Mouse (Mus musculus) stomach, postnatal 0 days (tissue): ENCODE results near the gene Gnptab. TPM values are rescaled to one million over a fixed set of nuclear protein-coding genes. Genes with fewer than 3 reads are reported as not detected.

Source experiments
- ATAC-seq: fragments of 200-750 bp; cut with Nextera tagmentation; 2 replicates; pipeline ENCODE4 v1.8.0; 2017; ENCODE audit not compliant: low FRiP score, low TSS enrichment
- DNase-seq: peaks from one replicate; pipeline ENCODE4 v3.0.0-alpha.2; 2016; ENCODE audit warnings: low spot score
- H3K27ac ChIP-seq: fragments of 300-500 bp; sonication (generic); replicated peaks from 2 replicates; pipeline ENCODE4 v1.5.1; 2014; ENCODE audit warnings: mild to moderate bottlenecking, control low read depth
- H3K27me3 ChIP-seq: fragments of 300-500 bp; sonication (generic); 2 replicates; pipeline ENCODE4 v1.6.1; 2014; ENCODE audit warnings: low read length; ENCODE audit not compliant: control insufficient read depth, insufficient read depth
- H3K36me3 ChIP-seq: fragments of 300-500 bp; sonication (generic); 2 replicates; pipeline ENCODE4 v1.6.1; 2014; ENCODE audit warnings: low read length, mixed read lengths; ENCODE audit not compliant: control insufficient read depth, insufficient read depth
- H3K4me1 ChIP-seq: fragments of 300-500 bp; sonication (generic); replicated peaks from 2 replicates; pipeline ENCODE4 v1.6.1; 2014; ENCODE audit warnings: antibody characterized with exemption; ENCODE audit not compliant: control insufficient read depth, insufficient read depth
- H3K4me2 ChIP-seq: fragments of 300-500 bp; sonication (generic); replicated peaks from 2 replicates; pipeline ENCODE4 v1.6.1; 2014; ENCODE audit warnings: low read depth, mild to moderate bottlenecking, control low read depth, moderate library complexity
- H3K4me3 ChIP-seq: fragments of 300-500 bp; sonication (generic); 2 replicates; pipeline ENCODE4 v1.5.1; 2014; ENCODE audit warnings: low read depth, low read length, control low read depth
- H3K9ac ChIP-seq: fragments of 300-500 bp; sonication (generic); 2 replicates; pipeline ENCODE4 v1.6.1; 2014; ENCODE audit warnings: mild to moderate bottlenecking, low read length, control low read depth, mixed read lengths
- H3K9me3 ChIP-seq: fragments of 300-500 bp; sonication (generic); 2 replicates; pipeline ENCODE4 v1.6.1; 2016; ENCODE audit warnings: low read length; ENCODE audit not compliant: control insufficient read depth
- CTCF ChIP-seq: IDR thresholded peaks from 2 replicates; pipeline ENCODE4 v1.5.1; 2016; ENCODE audit warnings: antibody characterized with exemption, low read depth, mild to moderate bottlenecking, moderate library complexity
- EP300 ChIP-seq: optimal IDR thresholded peaks from 2 replicates; pipeline ENCODE3; 2016; ENCODE audit warnings: antibody characterized with exemption
- WGBS: fragments of 180-500 bp; shearing (Covaris S2); extraction: QIAGEN DNeasy Blood & Tissue Kit; methylation state at CpG from one replicate; pipeline ENCODE4 v1.1.7; 2014; 5-methylcytosine and 5-hydroxymethylcytosine counted together
- polyA plus RNA-seq: library from polyadenylated mRNA; unstranded; fragments of >200 nt; fragmentation: Nextera tagmentation; extraction: Ambion mirVana; gene quantifications from 2 replicates; pipeline ENCODE4 v1.2.1, GENCODE M21; 2015

The Gnptab gene
- polyA plus RNA-seq, 1 experiment from 2014 or later = 4.4 TPM

DNA sequence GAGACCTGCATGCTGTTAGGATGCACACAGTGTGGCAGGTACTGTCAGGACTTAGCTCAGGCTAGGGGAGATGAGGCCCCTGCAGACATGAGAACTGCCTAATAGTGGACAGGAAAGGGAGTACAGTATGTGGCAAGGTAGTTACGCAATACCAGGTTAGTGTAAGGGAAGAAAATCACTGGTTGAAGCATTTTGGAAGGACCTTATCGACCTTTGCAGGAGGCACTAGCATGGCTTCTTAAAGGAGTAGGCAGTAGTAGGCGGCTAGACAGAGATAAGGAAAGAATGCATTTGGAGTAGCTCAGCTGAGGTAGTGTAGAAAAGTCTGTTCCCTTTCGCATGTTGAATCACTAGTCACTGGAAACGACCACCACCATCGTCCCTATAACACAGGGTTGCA lies 6.8 kb downstream of the Gnptab start:
- H3K27me3 ChIP-seq = no peaks in the 10 kb centered on the region
- H3K27ac ChIP-seq = no peak overlapping the region
- no peaks in the 10 kb centered on the region for H3K36me3 ChIP-seq
- no peak for TF ChIP-seq CTCF
- no peak for TF ChIP-seq EP300
- 60% methylated on average over 6 of the region's 6 CpGs for WGBS
- H3K4me3 ChIP-seq = no peak overlapping the region
- H3K4me2 ChIP-seq = no peak overlapping the region
- H3K9ac ChIP-seq = no peak overlapping the region
- ATAC-seq (0 out of 2 replicates have a peak, but pooled peaks have one; percentile 47), DNase-seq (no peak)
- no peaks in the 10 kb centered on the region for H3K9me3 ChIP-seq
- no peaks in the 10 kb centered on the region for H3K4me1 ChIP-seq

GRCm38 (mm10) chr10:88386251-88386650 lies 7.3 kb downstream of the Gnptab start:
- DNase-seq = no peak
- no peak for TF ChIP-seq CTCF
- TF ChIP-seq EP300 = no peak
- ATAC-seq = no peak

GRCm38 (mm10) chr10:88389576-88389975 lies 10.6 kb downstream of the Gnptab start:
- H3K4me3 ChIP-seq = no peak overlapping the region
- no peaks in the 10 kb centered on the region for H3K36me3 ChIP-seq
- no peak overlapping the region for H3K27ac ChIP-seq
- no peaks in the 10 kb centered on the region for H3K9me3 ChIP-seq
- TF ChIP-seq EP300 (no peak), CTCF (no peak)
- 38% methylated on average over 4 of the region's 4 CpGs for WGBS
- H3K4me1 ChIP-seq = no peaks in the 10 kb centered on the region
- no peaks in the 10 kb centered on the region for H3K27me3 ChIP-seq
- DNase-seq (no peak), ATAC-seq (peak; percentile 24; the same call in 1 of the 2 replicates)
- H3K9ac ChIP-seq = no peak overlapping the region
- H3K4me2 ChIP-seq = no peak overlapping the region

More at GRCm38 (mm10) chr10:88386251-88386650, 7.3 kb downstream of the Gnptab start:
- no peaks in the 10 kb centered on the region for H3K9me3 ChIP-seq
- H3K27me3 ChIP-seq = no peaks in the 10 kb centered on the region
- 71% methylated on average over 6 of the region's 6 CpGs for WGBS
- H3K36me3 ChIP-seq = no peaks in the 10 kb centered on the region
- H3K4me2 ChIP-seq = no peak overlapping the region
- no peak overlapping the region for H3K9ac ChIP-seq
- H3K4me1 ChIP-seq = no peaks in the 10 kb centered on the region
- no peak overlapping the region for H3K27ac ChIP-seq
- no peak overlapping the region for H3K4me3 ChIP-seq

GRCm38 (mm10) chr10:88390096-88390790 lies 11.3 kb downstream of the Gnptab start:
- H3K9me3 ChIP-seq = no peaks in the 10 kb centered on the region
- H3K27me3 ChIP-seq = no peaks in the 10 kb centered on the region
- H3K27ac ChIP-seq = peak overlapping the region; percentile 49; the same call in 1 of the 2 replicates
- ATAC-seq (peak; percentile 56; the same call in 1 of the 2 replicates), DNase-seq (no peak)
- whole genome bisulfite sequencing = 52% methylated on average over 10 of the region's 10 CpGs
- no peak for TF ChIP-seq CTCF
- TF ChIP-seq EP300 = no peak
- H3K4me3 ChIP-seq = no peak overlapping the region
- H3K4me1 ChIP-seq = no peaks in the 10 kb centered on the region
- H3K9ac ChIP-seq = peak overlapping the region; percentile 8; the same call in 1 of the 2 replicates
- no peak overlapping the region for H3K4me2 ChIP-seq
- H3K36me3 ChIP-seq = no peaks in the 10 kb centered on the region

DNA sequence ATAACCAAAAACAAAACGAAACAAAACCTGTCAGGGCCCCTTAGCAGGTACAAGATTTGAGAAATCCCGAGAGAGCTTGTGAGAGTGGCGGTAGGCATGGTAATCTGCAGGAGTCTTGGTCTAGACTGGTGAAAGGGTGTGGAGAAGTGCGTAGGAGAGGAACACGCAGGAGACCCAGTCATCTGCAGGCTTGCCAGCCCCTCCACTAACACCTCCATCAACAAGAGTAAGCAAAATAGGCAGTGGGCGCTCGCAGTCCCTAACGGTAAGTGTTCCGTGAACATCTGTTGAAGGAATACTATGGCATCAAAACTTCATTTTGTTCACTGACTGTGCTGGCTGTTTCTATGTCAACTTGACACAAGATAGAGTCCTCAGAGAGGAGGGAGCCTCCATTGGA lies 12.6 kb downstream of the Gnptab start:
- DNase-seq = no peak
- 85% methylated on average over 9 of the region's 9 CpGs for WGBS
- TF ChIP-seq CTCF (no peak), EP300 (no peak)
- Histone ChIP-seq H3K4me3 (no peak overlapping the region), H3K27me3 (no peaks in the 10 kb centered on the region), H3K9me3 (no peaks in the 10 kb centered on the region), H3K36me3 (no peaks in the 10 kb centered on the region), H3K4me1 (no peaks in the 10 kb centered on the region), H3K4me2 (no peak overlapping the region), H3K27ac (no peak overlapping the region), H3K9ac (no peak overlapping the region)
- ATAC-seq = no peak

- H3K9me3 ChIP-seq = no peaks in the 10 kb centered on the region
- no peak overlapping the region for H3K9ac ChIP-seq
- H3K36me3 ChIP-seq = no peaks in the 10 kb centered on the region
- H3K4me3 ChIP-seq = no peak overlapping the region
- 87% methylated on average over 9 of the region's 9 CpGs for WGBS
- no peaks in the 10 kb centered on the region for H3K27me3 ChIP-seq
- no peak for DNase-seq
- H3K4me1 ChIP-seq = no peaks in the 10 kb centered on the region
- no peak overlapping the region for H3K4me2 ChIP-seq
- TF ChIP-seq CTCF = no peak
- TF ChIP-seq EP300 = no peak
- ATAC-seq = no peak
- H3K27ac ChIP-seq = no peak overlapping the region
Measured at GRCm38 (mm10) chr10:88392181-88392847, 13.4 kb downstream of the Gnptab start.
